Mouse (Mus musculus) MEL (cell line): ENCODE measurements at regions not wholly inside any gene's neighbourhood (a gene's known extent, or its start where the extent isn't known, plus 50 kb on each side); places are given as distances from the start of the nearest gene placed in this dataset.

Experiments
- DNase-seq: peaks from one replicate; pipeline ENCODE4 v3.0.0; 2011; ENCODE audit warnings: low read depth, low spot score
- H3K27ac ChIP-seq: 2 replicates; pipeline ENCODE4 v1.5.1; 2012; ENCODE audit warnings: low read depth, mild to moderate bottlenecking, control low read depth, low read length, moderate library complexity; ENCODE audit not compliant: control insufficient read depth
- H3K27me3 ChIP-seq, 2 experiments: fragments of 150-350 bp in 1 of 2; sonication (generic) in 1 of 2; 2 replicates each; pipeline ENCODE4 v1.6.1; 2012; ENCODE audit warnings: low read length in 2 of 2, mild to moderate bottlenecking in 2 of 2, improper control_type of control experiment in 1 of 2, moderate library complexity in 1 of 2; ENCODE audit not compliant: insufficient read depth in 2 of 2, control insufficient read depth in 1 of 2
- H3K36me3 ChIP-seq, 2 experiments: 2 replicates each; pipeline ENCODE4 v1.6.1; 2012 to 2014; ENCODE audit warnings: low read length in 2 of 2, improper control_type of control experiment in 1 of 2, inconsistent platforms in 1 of 2, mild to moderate bottlenecking in 1 of 2; ENCODE audit not compliant: insufficient read depth in 2 of 2, control insufficient read depth in 1 of 2
- H3K4me1 ChIP-seq, 2 experiments: fragments of 150-350 bp in 1 of 2; sonication (generic) in 1 of 2; 2 replicates each; pipeline ENCODE4 v1.6.1; 2012; ENCODE audit warnings: low read length in 2 of 2, improper control_type of control experiment in 1 of 2, mild to moderate bottlenecking in 1 of 2; ENCODE audit not compliant: insufficient read depth in 2 of 2, control insufficient read depth in 1 of 2
- H3K4me3 ChIP-seq, 2 experiments: fragments of 150-350 bp in 1 of 2; sonication (generic) in 1 of 2; 2 replicates each; pipeline ENCODE4 v1.5.1; 2012; ENCODE audit warnings: low read depth in 2 of 2, low read length in 2 of 2, mild to moderate bottlenecking in 2 of 2, moderate library complexity in 2 of 2, control low read depth in 1 of 2, improper control_type of control experiment in 1 of 2; ENCODE audit not compliant: control insufficient read depth in 1 of 2, insufficient read depth in 1 of 2
- H3K79me2 ChIP-seq: 2 replicates; pipeline ENCODE4 v1.6.1; 2012; ENCODE audit warnings: mild to moderate bottlenecking, low read length, moderate library complexity; ENCODE audit not compliant: control insufficient read depth, poor library complexity, insufficient read depth
- H3K9ac ChIP-seq: 2 replicates; pipeline ENCODE4 v1.6.1; 2012; ENCODE audit warnings: low read depth, mild to moderate bottlenecking, control low read depth, low read length, moderate library complexity; ENCODE audit not compliant: control insufficient read depth, poor library complexity, severe bottlenecking
- H3K9me3 ChIP-seq: fragments of 150-350 bp; sonication (generic); replicated peaks from 2 replicates; pipeline ENCODE4 v1.6.1; 2012; ENCODE audit warnings: mild to moderate bottlenecking, low read length, improper control_type of control experiment, moderate library complexity; ENCODE audit not compliant: insufficient read depth
- BHLHE40 ChIP-seq: IDR thresholded peaks from 2 replicates; pipeline ENCODE4 v1.6.1; 2012; ENCODE audit warnings: low read depth, mild to moderate bottlenecking, inconsistent platforms, low read length, improper control_type of control experiment, borderline replicate concordance
- CHD1 ChIP-seq: IDR thresholded peaks from 2 replicates; pipeline ENCODE4 v1.6.1; 2012; ENCODE audit warnings: low read depth, mild to moderate bottlenecking, inconsistent platforms, low read length, improper control_type of control experiment
- CTCF ChIP-seq, 3 experiments: IDR thresholded peaks in 2 of 3; conservative IDR thresholded peaks in 1 of 3; 2 replicates each; pipeline ENCODE4 v1.5.1; 2011 to 2012; ENCODE audit warnings: low read length in 3 of 3, low read depth in 2 of 3, mild to moderate bottlenecking in 2 of 3, improper control_type of control experiment in 1 of 3, inconsistent platforms in 1 of 3, mixed read lengths in 1 of 3, moderate library complexity in 1 of 3; ENCODE audit not compliant: control insufficient read depth in 1 of 3, insufficient read depth in 1 of 3, poor library complexity in 1 of 3, severe bottlenecking in 1 of 3
- E2F4 ChIP-seq: IDR thresholded peaks from 2 replicates; pipeline ENCODE4 v1.6.1; 2011; ENCODE audit warnings: low read depth, low read length, improper control_type of control experiment, borderline replicate concordance
- ELF1 ChIP-seq: IDR thresholded peaks from 2 replicates; pipeline ENCODE4 v1.6.1; 2014; ENCODE audit warnings: low read depth, mild to moderate bottlenecking, inconsistent platforms, low read length, improper control_type of control experiment, moderate library complexity
- EP300 ChIP-seq, 2 experiments: IDR thresholded peaks; 2 replicates each; pipeline ENCODE4 v1.6.1; 2011; ENCODE audit warnings: improper control_type of control experiment in 2 of 2, low read length in 2 of 2, low read depth in 1 of 2, mild to moderate bottlenecking in 1 of 2
- ETS1 ChIP-seq: IDR thresholded peaks from 2 replicates; pipeline ENCODE4 v1.6.1; 2012; ENCODE audit warnings: low read depth, mild to moderate bottlenecking, inconsistent platforms, low read length, improper control_type of control experiment, moderate library complexity
- GATA1 ChIP-seq: IDR thresholded peaks from 2 replicates; pipeline ENCODE4 v1.6.1; 2011; ENCODE audit warnings: low read depth, low read length, improper control_type of control experiment
- HCFC1 ChIP-seq: IDR thresholded peaks from 2 replicates; pipeline ENCODE4 v1.6.1; 2012; ENCODE audit warnings: low read depth, mild to moderate bottlenecking, inconsistent platforms, low read length, improper control_type of control experiment, moderate library complexity
- JUND ChIP-seq: IDR thresholded peaks from 2 replicates; pipeline ENCODE4 v1.6.1; 2011; ENCODE audit warnings: low read depth, mild to moderate bottlenecking, improper control_type of control experiment, low read length
- MAFK ChIP-seq: IDR thresholded peaks from 2 replicates; pipeline ENCODE4 v1.6.1; 2011; ENCODE audit warnings: low read depth, mild to moderate bottlenecking, low read length, improper control_type of control experiment, borderline replicate concordance
- MAX ChIP-seq: IDR thresholded peaks from 2 replicates; pipeline ENCODE4 v1.6.1; 2011; ENCODE audit warnings: low read length, improper control_type of control experiment
- MEF2A ChIP-seq: IDR thresholded peaks from 2 replicates; pipeline ENCODE4 v1.6.1; 2014; ENCODE audit warnings: low read depth, mild to moderate bottlenecking, inconsistent platforms, low read length, improper control_type of control experiment; ENCODE audit not compliant: poor library complexity, insufficient replicate concordance, severe bottlenecking; ENCODE audit errors: extremely low read depth
- NELFE ChIP-seq: IDR thresholded peaks from 2 replicates; pipeline ENCODE4 v1.6.1; 2011; ENCODE audit warnings: low read depth, low read length, improper control_type of control experiment
- POLR2A ChIP-seq, 2 experiments: IDR thresholded peaks; 2 replicates each; pipeline ENCODE4 v1.6.1; 2011 to 2012; ENCODE audit warnings: low read length in 2 of 2, mild to moderate bottlenecking in 2 of 2, control low read depth in 1 of 2, improper control_type of control experiment in 1 of 2, low read depth in 1 of 2, moderate library complexity in 1 of 2; ENCODE audit not compliant: control insufficient read depth in 1 of 2, insufficient read depth in 1 of 2, poor library complexity in 1 of 2
- POLR2AphosphoS5 ChIP-seq: IDR thresholded peaks from 2 replicates; pipeline ENCODE4 v1.6.1; 2012; ENCODE audit warnings: low read depth, borderline replicate concordance, mild to moderate bottlenecking, inconsistent platforms, low read length, moderate library complexity, mixed read lengths
- SIN3A ChIP-seq: IDR thresholded peaks from 2 replicates; pipeline ENCODE4 v1.6.1; 2012; ENCODE audit warnings: low read length, improper control_type of control experiment, inconsistent platforms
- TAL1 ChIP-seq: IDR thresholded peaks from 2 replicates; pipeline ENCODE4 v1.6.1; 2012; ENCODE audit warnings: mild to moderate bottlenecking, inconsistent platforms, low read length, moderate library complexity, mixed read lengths
- TBP ChIP-seq: IDR thresholded peaks from 2 replicates; pipeline ENCODE4 v1.8.0; 2011; ENCODE audit warnings: low read depth, low read length, improper control_type of control experiment
- TCF12 ChIP-seq: IDR thresholded peaks from 2 replicates; pipeline ENCODE4 v1.6.1; 2014; ENCODE audit warnings: low read depth, mild to moderate bottlenecking, inconsistent platforms, low read length, improper control_type of control experiment, moderate library complexity
- UBTF ChIP-seq: IDR thresholded peaks from 2 replicates; pipeline ENCODE4 v1.6.1; 2012; ENCODE audit warnings: low read depth, mild to moderate bottlenecking, inconsistent platforms, low read length, improper control_type of control experiment, moderate library complexity, borderline replicate concordance; ENCODE audit not compliant: insufficient read depth
- USF1 ChIP-seq: IDR thresholded peaks from 2 replicates; pipeline ENCODE4 v1.6.1; 2014; ENCODE audit warnings: low read depth, mild to moderate bottlenecking, inconsistent platforms, low read length, improper control_type of control experiment, moderate library complexity
- ZC3H11A ChIP-seq: IDR thresholded peaks from 2 replicates; pipeline ENCODE4 v1.6.1; 2012; ENCODE audit warnings: low read depth, mild to moderate bottlenecking, inconsistent platforms, low read length, improper control_type of control experiment

DNA sequence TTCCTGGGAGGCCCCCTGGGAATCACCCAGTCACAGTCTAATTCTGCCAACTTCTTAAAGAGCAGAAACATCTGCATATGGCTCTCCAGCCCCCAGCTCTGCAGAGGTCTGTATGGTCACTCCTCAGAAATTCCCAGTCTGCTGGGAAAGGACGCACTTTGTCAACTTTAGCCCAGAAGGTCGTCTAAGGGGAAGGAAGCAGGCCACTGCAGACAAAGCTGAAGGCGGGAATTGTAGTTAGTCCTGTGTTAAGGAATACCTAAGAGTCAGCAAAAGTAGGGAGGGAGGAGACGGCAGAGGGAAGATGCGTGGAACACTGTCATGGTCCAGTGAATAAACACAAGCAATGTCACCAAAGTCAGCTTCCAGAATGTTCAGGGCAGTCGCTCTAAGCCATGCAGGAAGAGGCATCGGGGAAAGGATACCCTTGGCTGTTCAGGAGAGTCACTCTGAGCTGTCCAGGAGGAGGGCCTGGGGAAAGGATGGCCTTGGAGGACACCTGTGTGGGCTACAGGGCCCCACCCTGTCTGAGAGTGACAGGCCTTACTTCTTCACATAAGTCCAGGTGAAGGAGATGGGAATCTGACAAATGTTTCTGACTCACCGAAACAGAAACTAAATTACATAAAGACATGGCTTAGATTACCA, 230.1 kb upstream of the Adgrl2 start:
- Histone ChIP-seq H3K27ac (no peak overlapping the region), H3K9ac (no peak overlapping the region), H3K4me1 (peaks cover 0 to 2% of the 10 kb centered on the region in 2 experiments; a peak in 2 of 4 replicates), H3K79me2 (no peaks in the 10 kb centered on the region), H3K36me3 (peaks cover 0 to 2% of the 10 kb centered on the region in 2 experiments; a peak in 1 of 4 replicates), H3K4me3 (no peak overlapping the region), H3K27me3 (no peaks in the 10 kb centered on the region), H3K9me3 (no peaks in the 10 kb centered on the region)
- no peak for DNase-seq
- TF ChIP-seq ELF1 (no peak), TAL1 (no peak), USF1 (no peak), POLR2A (IDR thresholded peaks at IDR 0.05; ENCODE audit: control insufficient read depth in 1 of 2, insufficient read depth in 1 of 2, low read depth in 1 of 2, low read length in 2 of 2, poor library complexity in 1 of 2) (no peak), MAFK (no peak), EP300 (IDR thresholded peaks at IDR 0.05; ENCODE audit: low read depth in 1 of 2, low read length in 2 of 2) (no peak), JUND (no peak), GATA1 (no peak), E2F4 (no peak), ZC3H11A (no peak), CHD1 (no peak)

DNA sequence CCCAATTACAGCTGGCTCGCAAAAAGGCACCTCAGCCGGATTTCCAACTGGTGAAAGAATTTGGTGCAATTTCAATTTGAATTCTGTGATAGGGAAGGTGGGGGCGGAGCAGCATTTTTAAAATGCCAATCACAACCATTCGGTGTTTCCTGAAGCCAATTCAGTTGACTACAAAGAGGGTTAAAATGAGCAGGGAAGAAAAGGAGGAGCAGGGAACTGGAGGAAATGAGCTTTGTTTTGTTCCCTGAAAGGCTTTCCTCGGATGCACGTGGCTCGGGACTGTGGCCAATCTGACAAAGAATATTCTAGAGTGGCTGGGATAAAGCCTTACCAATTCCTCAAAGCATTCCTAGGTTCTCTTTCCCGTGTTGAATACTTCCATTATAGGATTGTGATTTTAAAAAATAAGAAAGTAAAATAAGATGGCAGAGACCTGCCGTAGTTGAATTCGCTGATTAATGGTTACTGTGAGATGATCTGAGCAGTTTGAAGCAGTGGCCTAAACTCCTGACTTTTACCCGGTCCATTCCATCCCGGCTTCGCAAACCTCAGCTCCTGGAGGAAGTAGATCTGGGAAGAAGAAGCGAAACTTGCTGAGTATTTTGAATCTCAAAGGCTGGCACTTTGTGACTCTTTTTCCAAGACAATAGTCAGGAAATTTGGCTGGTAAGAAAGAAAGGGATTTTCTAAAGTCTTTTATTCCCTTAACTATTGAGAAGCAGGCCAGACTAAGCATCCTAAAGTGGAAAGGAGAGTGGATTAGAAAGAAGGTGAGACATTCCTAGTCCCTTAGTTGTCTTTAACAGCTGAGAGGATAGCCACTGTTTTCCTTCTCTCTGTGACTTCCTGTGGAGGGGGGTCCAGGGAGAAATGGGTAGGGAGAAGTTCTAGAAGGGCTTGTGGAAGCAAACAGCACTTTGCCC, 229.3 kb upstream of the Adgrl2 start:
- no peak for DNase-seq
- H3K4me1 ChIP-seq: peaks cover 0 to 2% of the 10 kb centered on the region in 2 experiments; a peak in 2 of 4 replicates
- H3K4me3 ChIP-seq: no peak overlapping the region
- H3K27me3 ChIP-seq: no peaks in the 10 kb centered on the region
- TF ChIP-seq ETS1 (no peak), POLR2AphosphoS5 (no peak), MEF2A (no peak), HCFC1 (no peak), NELFE (no peak), CTCF (IDR thresholded peaks at IDR 0.05 in 2 of 3, conservative IDR thresholded peaks at IDR 0.05 in 1 of 3; ENCODE audit: control insufficient read depth in 1 of 3, insufficient read depth in 1 of 3, low read depth in 2 of 3, low read length in 3 of 3, poor library complexity in 1 of 3, severe bottlenecking in 1 of 3) (no peak), TCF12 (no peak), MAX (no peak), SIN3A (no peak), TBP (no peak), BHLHE40 (no peak), UBTF (no peak)
- TF ChIP-seq, all 39 proteins: peak for 0
- Histone ChIP-seq H3K9me3 (no peaks in the 10 kb centered on the region), H3K79me2 (no peaks in the 10 kb centered on the region), H3K27ac (no peak overlapping the region), H3K36me3 (peaks cover 0 to 2% of the 10 kb centered on the region in 2 experiments; a peak in 1 of 4 replicates), H3K9ac (no peak overlapping the region)
